Mouse (Mus musculus) lung, postnatal 0 days (tissue): ENCODE measurements at regions not wholly inside any gene's neighbourhood (a gene's known extent, or its start where the extent isn't known, plus 50 kb on each side); places are given as distances from the start of the nearest gene placed in this dataset.

Source experiments
- CTCF ChIP-seq: IDR thresholded peaks from 2 replicates; pipeline ENCODE4 v1.5.1; 2016; ENCODE audit warnings: antibody characterized with exemption, mild to moderate bottlenecking
- EP300 ChIP-seq: IDR thresholded peaks from 2 replicates; pipeline ENCODE4 v1.6.1; 2016; ENCODE audit warnings: antibody characterized with exemption, mild to moderate bottlenecking, control low read depth

GRCm38 (mm10) chr14:25122971-25123535 is 335.9 kb upstream of the Zmiz1 start:
- TF ChIP-seq CTCF, result no peak
- TF ChIP-seq EP300, result no peak
